8 mouse cellular contexts compared by ENCODE assay signal in genomic region chr17:33950131-33950625, GRCm38 (mm10). TPM values are rescaled to one million over a fixed set of nuclear protein-coding genes. Genes with fewer than 3 reads are reported as not detected.
DNase-seq lines count a peak whose midpoint lies in the region; ATAC-seq lines count a peak whose summit lies in the region.

No protein-coding gene starts in this region.

- no peaks in the 10 kb centered on the region for H3K9me3 ChIP-seq in embryonic facial prominence, embryonic 14.5 days (ENCODE audit: control insufficient read depth, low read length)
- H3K9me3 ChIP-seq in intestine, embryonic 14.5 days (ENCODE audit: control insufficient read depth, low read length), result no peaks in the 10 kb centered on the region
- no peaks in the 10 kb centered on the region for H3K9me3 ChIP-seq in neural tube, embryonic 13.5 days

- WGBS in embryonic facial prominence, embryonic 14.5 days, result 70% methylated on average over 10 of the region's 10 CpGs
- WGBS in intestine, embryonic 14.5 days, result 78% methylated on average over 10 of the region's 10 CpGs
- 79% methylated on average over 10 of the region's 10 CpGs for WGBS in neural tube, embryonic 13.5 days

- H3K4me1 ChIP-seq in embryonic facial prominence, embryonic 14.5 days (ENCODE audit: control insufficient read depth, insufficient read depth, low read length), result peaks cover 26% of the 10 kb centered on the region
- peaks cover 41% of the 10 kb centered on the region for H3K4me1 ChIP-seq in intestine, embryonic 14.5 days (replicated peaks; ENCODE audit: control insufficient read depth, insufficient read depth, low read length)
- H3K4me1 ChIP-seq in neural tube, embryonic 13.5 days (replicated peaks), result peaks cover 68% of the 10 kb centered on the region

- DNase-seq in left cerebral cortex, postnatal 4 days, result peak; percentile 3
- DNase-seq in left cerebral cortex, postnatal 36 days (ENCODE audit: low spot score in 2 of 2), result no peak
- no peak for DNase-seq in embryonic facial prominence, embryonic 14.5 days (ENCODE audit: low spot score)
- no peak for DNase-seq in intestine, embryonic 14.5 days (ENCODE audit: low spot score)
- no peak for DNase-seq in right cerebral cortex, postnatal 4 days
- DNase-seq in adrenal gland, postnatal 25 days, result no peak

- no peak for ATAC-seq in embryonic facial prominence, embryonic 14.5 days (ENCODE audit: low read depth)
- ATAC-seq in intestine, embryonic 14.5 days (replicated peaks; ENCODE audit: low FRiP score, low TSS enrichment, low read depth), result no peak; the same call in 1 of the 2 replicates
- no peak for ATAC-seq in neural tube, embryonic 13.5 days (ENCODE audit: low read depth)
- ATAC-seq in frontal cortex, adult (ENCODE audit: low TSS enrichment), result no peak

- intact Hi-C loops in left cerebral cortex, postnatal 4 days (cut with DNase I), result no loop called here
- intact Hi-C loops in left cerebral cortex, postnatal 36 days (cut with DNase I), result no loop called here

- peaks cover 61% of the 10 kb centered on the region for H3K36me3 ChIP-seq in embryonic facial prominence, embryonic 14.5 days (ENCODE audit: control insufficient read depth, insufficient read depth, low read length)
- H3K36me3 ChIP-seq in intestine, embryonic 14.5 days (ENCODE audit: control insufficient read depth, insufficient read depth, low read length), result peaks cover 66% of the 10 kb centered on the region
- peaks cover 79% of the 10 kb centered on the region for H3K36me3 ChIP-seq in neural tube, embryonic 13.5 days

- H3K4me3 ChIP-seq in embryonic facial prominence, embryonic 14.5 days (ENCODE audit: low read depth, low read length), result peak overlapping the region; percentile 46
- peak overlapping the region; percentile 45; the same call in 1 of the 2 replicates for H3K4me3 ChIP-seq in intestine, embryonic 14.5 days (ENCODE audit: low read depth, low read length)
- H3K4me3 ChIP-seq in neural tube, embryonic 13.5 days, result peak overlapping the region; percentile 54

- peak overlapping the region; percentile 80 for H3K4me2 ChIP-seq in embryonic facial prominence, embryonic 14.5 days (ENCODE audit: low read depth, low read length)
- H3K4me2 ChIP-seq in intestine, embryonic 14.5 days (ENCODE audit: low read length), result peak overlapping the region; percentile 82
- H3K4me2 ChIP-seq in neural tube, embryonic 13.5 days, result peak overlapping the region; percentile 93

- H3K9ac ChIP-seq in embryonic facial prominence, embryonic 14.5 days (ENCODE audit: low read depth, low read length), result peak overlapping the region; percentile 70
- H3K9ac ChIP-seq in intestine, embryonic 14.5 days (ENCODE audit: low read length), result no peak overlapping the region
- peak overlapping the region; percentile 76 for H3K9ac ChIP-seq in neural tube, embryonic 13.5 days

- H3K27ac ChIP-seq in embryonic facial prominence, embryonic 14.5 days (replicated peaks; ENCODE audit: low read depth, low read length), result peak overlapping the region; percentile 88
- no peak overlapping the region for H3K27ac ChIP-seq in intestine, embryonic 14.5 days (ENCODE audit: low read depth)
- peak overlapping the region; percentile 94 for H3K27ac ChIP-seq in neural tube, embryonic 13.5 days (replicated peaks)

- no peaks in the 10 kb centered on the region for H3K27me3 ChIP-seq in embryonic facial prominence, embryonic 14.5 days (replicated peaks; ENCODE audit: control insufficient read depth, insufficient read depth, low read length)
- no peaks in the 10 kb centered on the region for H3K27me3 ChIP-seq in intestine, embryonic 14.5 days (replicated peaks; ENCODE audit: control insufficient read depth, insufficient read depth, low read length)
- no peaks in the 10 kb centered on the region for H3K27me3 ChIP-seq in neural tube, embryonic 13.5 days

RNA-seq across cellular contexts. Expression of gene B3galt4, which starts 1.1 kb away (rescaled TPM):
- 1 to 10 TPM; 6.6 to 6.8 TPM for total RNA-seq in left cerebral cortex, postnatal 4 days (2021)
- total RNA-seq in left cerebral cortex, postnatal 36 days (2021), result 1 to 10 TPM; 5.5 to 6.7 TPM
- 4.4 and 5.7 TPM in 2 replicates for polyA plus RNA-seq in embryonic facial prominence, embryonic 14.5 days (2014; fragmentation: Nextera tagmentation; extraction: Ambion mirVana)
- polyA plus RNA-seq in intestine, embryonic 14.5 days (2014; fragmentation: Nextera tagmentation; extraction: Ambion mirVana), result 3.7 and 4.9 TPM in 2 replicates
- polyA plus RNA-seq in neural tube, embryonic 13.5 days (2015; fragmentation: Nextera tagmentation; extraction: Ambion mirVana), result 10.8 and 11.7 TPM in 2 replicates
- 8.5 and 8.9 TPM in 2 replicates for total RNA-seq in adrenal gland, postnatal 25 days (2021)

RNA-seq across cellular contexts. Expression of gene Vps52, which starts 5.4 kb away (rescaled TPM):
- 10 to 100 TPM; 72.2 to 72.6 TPM for total RNA-seq in left cerebral cortex, postnatal 4 days (2021)
- 10 to 100 TPM; 84.5 to 87.0 TPM for total RNA-seq in left cerebral cortex, postnatal 36 days (2021)
- 38.6 and 41.6 TPM in 2 replicates for polyA plus RNA-seq in embryonic facial prominence, embryonic 14.5 days (2014; fragmentation: Nextera tagmentation; extraction: Ambion mirVana)
- polyA plus RNA-seq in intestine, embryonic 14.5 days (2014; fragmentation: Nextera tagmentation; extraction: Ambion mirVana), result 32.4 and 35.3 TPM in 2 replicates
- polyA plus RNA-seq in neural tube, embryonic 13.5 days (2015; fragmentation: Nextera tagmentation; extraction: Ambion mirVana), result 63.5 and 67.5 TPM in 2 replicates
- 57.4 and 70.0 TPM in 2 replicates for total RNA-seq in adrenal gland, postnatal 25 days (2021)

RNA-seq across cellular contexts. Expression of gene Rps18, which starts 5.6 kb away (rescaled TPM):
- 100 to 1,000 TPM; 557 to 591 TPM for total RNA-seq in left cerebral cortex, postnatal 4 days (2021)
- 100 to 1,000 TPM; 291 to 302 TPM for total RNA-seq in left cerebral cortex, postnatal 36 days (2021)
- polyA plus RNA-seq in embryonic facial prominence, embryonic 14.5 days (2014; fragmentation: Nextera tagmentation; extraction: Ambion mirVana), result 2,078 and 2,095 TPM in 2 replicates
- 2,375 and 2,437 TPM in 2 replicates for polyA plus RNA-seq in intestine, embryonic 14.5 days (2014; fragmentation: Nextera tagmentation; extraction: Ambion mirVana)
- 912 and 939 TPM in 2 replicates for polyA plus RNA-seq in neural tube, embryonic 13.5 days (2015; fragmentation: Nextera tagmentation; extraction: Ambion mirVana)
- 630 and 736 TPM in 2 replicates for total RNA-seq in adrenal gland, postnatal 25 days (2021)

RNA-seq across cellular contexts. Expression of gene Wdr46, which starts 9.7 kb away (rescaled TPM):
- 10 to 100 TPM; 30.1 to 36.6 TPM for total RNA-seq in left cerebral cortex, postnatal 4 days (2021)
- total RNA-seq in left cerebral cortex, postnatal 36 days (2021), result 10 to 100 TPM; 12.6 to 15.0 TPM
- polyA plus RNA-seq in embryonic facial prominence, embryonic 14.5 days (2014; fragmentation: Nextera tagmentation; extraction: Ambion mirVana), result 15.4 and 20.2 TPM in 2 replicates
- polyA plus RNA-seq in intestine, embryonic 14.5 days (2014; fragmentation: Nextera tagmentation; extraction: Ambion mirVana), result 28.6 and 31.8 TPM in 2 replicates
- polyA plus RNA-seq in neural tube, embryonic 13.5 days (2015; fragmentation: Nextera tagmentation; extraction: Ambion mirVana), result 26.9 and 27.6 TPM in 2 replicates
- 38.7 and 40.4 TPM in 2 replicates for total RNA-seq in adrenal gland, postnatal 25 days (2021)

RNA-seq across cellular contexts. Expression of gene Pfdn6, which starts 10.0 kb away (rescaled TPM):
- 10 to 100 TPM; 90.5 to 96.1 TPM for total RNA-seq in left cerebral cortex, postnatal 4 days (2021)
- 10 to 100 TPM; 96.1 to 98.3 TPM for total RNA-seq in left cerebral cortex, postnatal 36 days (2021)
- 122 and 124 TPM in 2 replicates for polyA plus RNA-seq in embryonic facial prominence, embryonic 14.5 days (2014; fragmentation: Nextera tagmentation; extraction: Ambion mirVana)
- polyA plus RNA-seq in intestine, embryonic 14.5 days (2014; fragmentation: Nextera tagmentation; extraction: Ambion mirVana), result 163 and 175 TPM in 2 replicates
- 178 and 182 TPM in 2 replicates for polyA plus RNA-seq in neural tube, embryonic 13.5 days (2015; fragmentation: Nextera tagmentation; extraction: Ambion mirVana)
- 101 and 102 TPM in 2 replicates for total RNA-seq in adrenal gland, postnatal 25 days (2021)
